Mouse (Mus musculus) bone marrow, adult 2 months (tissue): ENCODE data around the gene Stim1. TPM values are rescaled to one million over a fixed set of nuclear protein-coding genes. Genes with fewer than 3 reads are reported as not detected.
A peak's percentile ranks its signal among the peaks of the same experiment; 100 is the strongest.

ENCODE experiments used
- H3K27ac ChIP-seq: fragments of 200-500 bp; 2 replicates; pipeline ENCODE4 v1.5.1; 2012; ENCODE audit warnings: low read depth, mild to moderate bottlenecking, control low read depth, inconsistent platforms, low read length; ENCODE audit not compliant: control insufficient read depth, poor library complexity, insufficient read depth
- H3K4me1 ChIP-seq: fragments of 200-500 bp; 2 replicates; pipeline ENCODE4 v1.6.1; 2011; ENCODE audit warnings: low read length; ENCODE audit not compliant: control insufficient read depth, insufficient read depth
- H3K4me3 ChIP-seq: fragments of 200-500 bp; replicated peaks from 2 replicates; pipeline ENCODE3; 2011; ENCODE audit warnings: mild to moderate bottlenecking, low read depth, low read length, control low read depth; ENCODE audit not compliant: control insufficient read depth
- CTCF ChIP-seq: fragments of 200-500 bp; IDR thresholded peaks from 2 replicates; pipeline ENCODE4 v1.5.1; 2011; ENCODE audit warnings: low read length, control low read depth; ENCODE audit not compliant: control insufficient read depth, insufficient read depth
- POLR2A ChIP-seq: fragments of 200-500 bp; IDR thresholded peaks from 2 replicates; pipeline ENCODE4 v1.6.1; 2011; ENCODE audit warnings: low read depth, mild to moderate bottlenecking, control low read depth, low read length, borderline replicate concordance; ENCODE audit not compliant: control insufficient read depth
- WGBS: fragments of 180-500 bp; shearing (Covaris S2); methylation state at CpG from one replicate; pipeline ENCODE4 v1.1.7; 2018; 5-methylcytosine and 5-hydroxymethylcytosine counted together
- polyA plus RNA-seq: library from polyadenylated mRNA; stranded (reverse); fragments of >200 nt; gene quantifications from 2 replicates; pipeline ENCODE4 v1.2.4, GENCODE M21; 2011; ENCODE audit warnings: low replicate concordance; ENCODE audit not compliant: missing spikeins, insufficient read depth, insufficient read length

Stim1 gene
- polyA plus RNA-seq, 1 experiment, result 24.8 TPM

- H3K4me3 ChIP-seq, result peak overlapping the region; percentile 23
- TF ChIP-seq POLR2A, result no peak
- TF ChIP-seq CTCF, result no peak
- peaks cover 8% of the 10 kb centered on the region for H3K4me1 ChIP-seq
- peak overlapping the region; percentile 72 for H3K27ac ChIP-seq
- WGBS, result 0% methylated on average over 1 of the region's 1 CpGs
Observed at GRCm38 (mm10) chr7:102245775-102246174, 21.8 kb upstream of the Stim1 start.

- WGBS, result 35% methylated on average over 6 of the region's 6 CpGs
- Histone ChIP-seq H3K4me1 (peaks cover 6% of the 10 kb centered on the region), H3K4me3 (peak overlapping the region; percentile 23), H3K27ac (peak overlapping the region; percentile 72; the same call in 1 of the 2 replicates)
- TF ChIP-seq CTCF, result no peak
- TF ChIP-seq POLR2A, result no peak
Observed at GRCm38 (mm10) chr7:102246265-102246664, 21.3 kb upstream of the Stim1 start.

GRCm38 (mm10) chr7:102246956-102247797 lies 20.4 kb upstream of the Stim1 start:
- WGBS, result 11% methylated on average over 12 of the region's 12 CpGs
- peaks cover 6% of the 10 kb centered on the region for H3K4me1 ChIP-seq
- peak; percentile 34; the same call in 1 of the 2 replicates for TF ChIP-seq POLR2A
- TF ChIP-seq CTCF, result no peak
- peak overlapping the region; percentile 98 for H3K4me3 ChIP-seq
- H3K27ac ChIP-seq, result peak overlapping the region; percentile 97

- H3K4me3 ChIP-seq, result peak overlapping the region; percentile 98
- peaks cover 4% of the 10 kb centered on the region for H3K4me1 ChIP-seq
- H3K27ac ChIP-seq, result peak overlapping the region; percentile 97
- no peak for TF ChIP-seq POLR2A
- no peak for TF ChIP-seq CTCF
- WGBS, result under 1% methylated on average over 16 of the region's 16 CpGs
Observed at GRCm38 (mm10) chr7:102248691-102249404, 18.8 kb upstream of the Stim1 start.

GRCm38 (mm10) chr7:102249531-102249895 lies 18.1 kb upstream of the Stim1 start:
- Histone ChIP-seq H3K27ac (peak overlapping the region; percentile 97), H3K4me1 (peaks cover 4% of the 10 kb centered on the region)
- 0% methylated on average over 23 of the region's 23 CpGs for WGBS

GRCm38 (mm10) chr7:102249896-102250630 lies 17.5 kb upstream of the Stim1 start:
- Histone ChIP-seq H3K4me1 (peaks cover 1% of the 10 kb centered on the region), H3K4me3 (peak overlapping the region; percentile 98), H3K27ac (peak overlapping the region; percentile 100)
- under 1% methylated on average over 49 of the region's 49 CpGs for WGBS
- TF ChIP-seq CTCF, result no peak
- peak; percentile 88 for TF ChIP-seq POLR2A

More at GRCm38 (mm10) chr7:102249531-102249895, 18.1 kb upstream of the Stim1 start:
- TF ChIP-seq POLR2A, result 0 out of 2 replicates have a peak, but pooled peaks have one; percentile 8
- TF ChIP-seq CTCF, result no peak
- H3K4me3 ChIP-seq, result peak overlapping the region; percentile 98

GRCm38 (mm10) chr7:102250631-102251214 lies 16.9 kb upstream of the Stim1 start:
- 1% methylated on average over 33 of the region's 33 CpGs for WGBS
- Histone ChIP-seq H3K27ac (peak overlapping the region; percentile 100), H3K4me1 (peaks cover 1% of the 10 kb centered on the region), H3K4me3 (peak overlapping the region; percentile 68)
- TF ChIP-seq POLR2A (peak; percentile 80), CTCF (peak; percentile 74)

GRCm38 (mm10) chr7:102253631-102254030 lies 14.0 kb upstream of the Stim1 start:
- 54% methylated on average over 1 of the region's 1 CpGs for WGBS
- Histone ChIP-seq H3K4me1 (peaks cover 1% of the 10 kb centered on the region), H3K27ac (no peak overlapping the region), H3K4me3 (no peak overlapping the region)
- TF ChIP-seq CTCF, result no peak
- no peak for TF ChIP-seq POLR2A
